Mouse (Mus musculus): ENCODE measurements around the gene Dennd1a.

- TF ChIP-seq CTCF (conservative IDR thresholded peaks at IDR 0.05; ENCODE audit: low read length): no peak
- TF ChIP-seq NANOG (IDR thresholded peaks at IDR 0.05; ENCODE audit: borderline replicate concordance, low read length): no peak
- no peak for TF ChIP-seq POU5F1 (IDR thresholded peaks at IDR 0.05; ENCODE audit: borderline replicate concordance, low read length)
These were observed 502.7 kb downstream of the Dennd1a start for GRCm38 (mm10) chr2:37784473-37784872.
